Mouse (Mus musculus) spleen, adult 2 months (tissue): Measurements from ENCODE around the gene D630003M21Rik.

ENCODE experiments used
- CTCF ChIP-seq: fragments of 200-500 bp; IDR thresholded peaks from 2 replicates; pipeline ENCODE4 v1.5.1; 2011; ENCODE audit warnings: mild to moderate bottlenecking, inconsistent platforms; ENCODE audit not compliant: insufficient read depth, insufficient read length, insufficient replicate concordance; ENCODE audit errors: extremely low read depth
- POLR2A ChIP-seq: fragments of 200-500 bp; IDR thresholded peaks from 2 replicates; pipeline ENCODE4 v1.6.1; 2011; ENCODE audit warnings: low read depth, low read length, inconsistent platforms

DNA sequence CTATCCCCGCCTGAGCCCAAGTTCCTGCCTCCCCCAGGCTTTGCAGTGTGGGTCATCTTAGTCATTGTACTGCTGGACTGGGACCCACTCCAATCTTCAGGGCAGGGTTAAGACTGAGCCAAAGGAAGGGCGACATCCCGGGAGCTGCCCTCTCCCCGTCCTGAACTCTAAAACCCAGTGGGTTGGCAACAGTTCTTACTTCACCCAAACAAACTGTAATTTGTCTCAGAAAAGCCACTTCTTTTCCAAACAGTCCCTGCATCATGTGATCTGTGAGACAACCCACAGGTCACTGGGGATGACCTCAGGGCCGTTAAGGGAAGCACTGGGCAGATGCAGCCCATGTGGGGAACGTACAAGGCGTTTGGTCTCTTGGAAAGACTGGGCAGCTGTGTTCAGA lies 92.8 kb downstream of the D630003M21Rik start:
- TF ChIP-seq CTCF (no peak), POLR2A (no peak)
